Mouse (Mus musculus) lung, adult 2 months (tissue): ENCODE measurements at regions not wholly inside any gene's neighbourhood (a gene's known extent, or its start where the extent isn't known, plus 50 kb on each side); places are given as distances from the start of the nearest gene placed in this dataset.
A peak's percentile ranks its signal among the peaks of the same experiment; 100 is the strongest.

Source experiments
- DNase-seq: peaks from one replicate; pipeline ENCODE4 v3.0.0; 2022
- H3K4me1 ChIP-seq: fragments of 200-500 bp; 2 replicates; pipeline ENCODE4 v1.6.1; 2011; ENCODE audit warnings: low read length; ENCODE audit not compliant: control insufficient read depth, insufficient read depth
- H3K4me3 ChIP-seq: fragments of 200-500 bp; replicated peaks from 2 replicates; pipeline ENCODE3; 2011; ENCODE audit warnings: low read depth, mild to moderate bottlenecking, control low read depth, low read length; ENCODE audit errors: extremely low read depth
- CTCF ChIP-seq: fragments of 200-500 bp; IDR thresholded peaks from 2 replicates; pipeline ENCODE4 v1.5.1; 2011; ENCODE audit warnings: mild to moderate bottlenecking, low read length, control low read depth; ENCODE audit not compliant: insufficient read depth
- POLR2A ChIP-seq: fragments of 200-500 bp; IDR thresholded peaks from 2 replicates; pipeline ENCODE4 v1.6.1; 2011; ENCODE audit warnings: low read depth, mild to moderate bottlenecking, control low read depth, low read length, borderline replicate concordance; ENCODE audit errors: extremely low read depth
- WGBS: fragments of 180-500 bp; shearing (Covaris S2); methylation state at CpG from one replicate; pipeline ENCODE4 v1.1.7; 2018; 5-methylcytosine and 5-hydroxymethylcytosine counted together

- no peak for DNase-seq
- no peak for TF ChIP-seq CTCF
- no peak for TF ChIP-seq POLR2A
Observed at GRCm38 (mm10) chr10:45801463-45801862, 223.8 kb downstream of the Hace1 start.

GRCm38 (mm10) chr10:45806984-45807827 is 229.6 kb downstream of the Hace1 start:
- 51% methylated on average over 18 of the region's 18 CpGs for WGBS

More at GRCm38 (mm10) chr10:45801463-45801862, 223.8 kb downstream of the Hace1 start:
- WGBS = 30% methylated on average over 1 of the region's 1 CpGs
- Histone ChIP-seq H3K4me3 (no peak overlapping the region), H3K4me1 (no peaks in the 10 kb centered on the region; the same call in 1 of the 2 replicates)

GRCm38 (mm10) chr10:45811882-45812281 is 234.3 kb downstream of the Hace1 start:
- WGBS = 52% methylated on average over 6 of the region's 6 CpGs
- TF ChIP-seq POLR2A = no peak
- TF ChIP-seq CTCF = peak; percentile 48
- Histone ChIP-seq H3K4me1 (no peaks in the 10 kb centered on the region), H3K4me3 (no peak overlapping the region)
- DNase-seq = peak; percentile 12

More at GRCm38 (mm10) chr10:45806984-45807827, 229.6 kb downstream of the Hace1 start:
- no peak for DNase-seq
- Histone ChIP-seq H3K4me1 (no peaks in the 10 kb centered on the region; the same call in 1 of the 2 replicates), H3K4me3 (no peak overlapping the region)
- TF ChIP-seq CTCF = no peak
- no peak for TF ChIP-seq POLR2A

GRCm38 (mm10) chr10:45813804-45814203 is 236.2 kb downstream of the Hace1 start:
- TF ChIP-seq POLR2A = no peak
- no peak for TF ChIP-seq CTCF
- 80% methylated on average over 2 of the region's 2 CpGs for WGBS
- H3K4me1 ChIP-seq = no peaks in the 10 kb centered on the region
- DNase-seq = no peak
- no peak overlapping the region for H3K4me3 ChIP-seq

GRCm38 (mm10) chr10:45816679-45817078 is 239.1 kb downstream of the Hace1 start:
- WGBS = 76% methylated on average over 4 of the region's 4 CpGs
- TF ChIP-seq POLR2A (no peak), CTCF (no peak)
- H3K4me1 ChIP-seq = no peaks in the 10 kb centered on the region
- no peak overlapping the region for H3K4me3 ChIP-seq
- no peak for DNase-seq

GRCm38 (mm10) chr10:45820986-45821655 is 243.5 kb downstream of the Hace1 start:
- no peak for DNase-seq
- H3K4me3 ChIP-seq = no peak overlapping the region
- no peaks in the 10 kb centered on the region for H3K4me1 ChIP-seq
- TF ChIP-seq POLR2A (no peak), CTCF (no peak)
- 22% methylated on average over 8 of the region's 8 CpGs for WGBS

GRCm38 (mm10) chr10:45822251-45822650 is 244.6 kb downstream of the Hace1 start:
- 72% methylated on average over 1 of the region's 1 CpGs for WGBS
- H3K4me1 ChIP-seq = no peaks in the 10 kb centered on the region
- no peak for DNase-seq
- no peak for TF ChIP-seq POLR2A
- TF ChIP-seq CTCF = no peak
- H3K4me3 ChIP-seq = no peak overlapping the region

GRCm38 (mm10) chr10:45823612-45824011 is 246.0 kb downstream of the Hace1 start:
- no peak for DNase-seq
- Histone ChIP-seq H3K4me1 (no peaks in the 10 kb centered on the region), H3K4me3 (no peak overlapping the region)
- TF ChIP-seq CTCF = no peak
- no peak for TF ChIP-seq POLR2A
- WGBS = 55% methylated on average over 2 of the region's 2 CpGs

- TF ChIP-seq CTCF (no peak), POLR2A (no peak)
- no peaks in the 10 kb centered on the region for H3K4me1 ChIP-seq
- WGBS = 62% methylated on average over 2 of the region's 2 CpGs
Observed at GRCm38 (mm10) chr10:45848654-45849053, 271.0 kb downstream of the Hace1 start.

GRCm38 (mm10) chr10:45849841-45850240 is 272.2 kb downstream of the Hace1 start:
- DNase-seq = no peak
- Histone ChIP-seq H3K4me1 (no peaks in the 10 kb centered on the region), H3K4me3 (no peak overlapping the region)
- WGBS = 70% methylated on average over 1 of the region's 1 CpGs
- no peak for TF ChIP-seq CTCF
- no peak for TF ChIP-seq POLR2A

More at GRCm38 (mm10) chr10:45848654-45849053, 271.0 kb downstream of the Hace1 start:
- no peak for DNase-seq
- H3K4me3 ChIP-seq = no peak overlapping the region
